Mouse (Mus musculus) brain, embryonic 14.5 days (tissue): Measurements from ENCODE around the gene Prr18. TPM values are rescaled to one million over a fixed set of nuclear protein-coding genes. Genes with fewer than 3 reads are reported as not detected.

Source experiments
- DNase-seq: peaks from one replicate; pipeline ENCODE4 v3.0.0-alpha.2; 2011; ENCODE audit warnings: low read depth
- CTCF ChIP-seq: fragments of 200-500 bp; IDR thresholded peaks from 2 replicates; pipeline ENCODE4 v1.5.1; 2012; ENCODE audit warnings: inconsistent platforms, mild to moderate bottlenecking, moderate library complexity, borderline replicate concordance; ENCODE audit not compliant: insufficient read depth, insufficient read length; ENCODE audit errors: extremely low read depth
- POLR2A ChIP-seq: fragments of 200-500 bp; IDR thresholded peaks from 2 replicates; pipeline ENCODE4 v1.6.1; 2012; ENCODE audit warnings: mild to moderate bottlenecking, inconsistent platforms, borderline replicate concordance; ENCODE audit not compliant: poor library complexity, insufficient read depth, insufficient read length, severe bottlenecking; ENCODE audit errors: extremely low read depth
- polyA plus RNA-seq: library from polyadenylated mRNA; depleted of rRNA; stranded (reverse); fragments of >200 nt; gene quantifications from 2 replicates; pipeline ENCODE4 v1.2.3, GENCODE M21; 2012; rRNA removed

The Prr18 gene
- polyA plus RNA-seq, 1 experiment, result 29.3 TPM

DNA sequence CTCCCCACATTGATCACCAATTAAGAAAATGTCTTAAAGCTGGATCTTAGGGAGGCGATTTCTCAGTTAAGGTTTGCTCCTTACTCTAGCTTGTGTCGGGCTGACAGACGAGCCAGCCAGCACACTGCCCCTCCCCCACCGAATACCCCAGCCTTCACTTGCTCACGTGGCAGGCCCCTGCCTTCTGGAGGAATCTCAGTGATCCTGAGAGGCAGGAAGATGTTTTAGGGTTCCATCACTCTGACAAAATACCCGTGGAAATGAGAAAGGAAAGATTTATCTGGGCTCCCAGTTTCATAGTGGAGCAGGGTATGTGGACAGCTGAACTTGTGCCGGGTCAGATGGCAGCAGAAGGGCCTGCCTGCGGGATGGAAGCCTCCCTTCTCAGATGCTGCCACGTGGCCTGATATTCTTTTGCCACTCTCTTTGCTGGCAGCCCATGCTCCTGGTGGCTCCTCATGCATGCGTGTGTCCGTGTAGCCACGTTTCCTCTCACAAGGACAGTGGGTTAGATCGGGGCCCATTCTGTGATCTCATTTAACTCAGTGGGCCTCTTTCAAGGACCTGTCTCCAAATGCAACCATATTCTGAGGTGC lies 33.5 kb downstream of the Prr18 start:
- no peak for TF ChIP-seq POLR2A
- no peak for TF ChIP-seq CTCF
- peak; percentile 85 for DNase-seq

DNA sequence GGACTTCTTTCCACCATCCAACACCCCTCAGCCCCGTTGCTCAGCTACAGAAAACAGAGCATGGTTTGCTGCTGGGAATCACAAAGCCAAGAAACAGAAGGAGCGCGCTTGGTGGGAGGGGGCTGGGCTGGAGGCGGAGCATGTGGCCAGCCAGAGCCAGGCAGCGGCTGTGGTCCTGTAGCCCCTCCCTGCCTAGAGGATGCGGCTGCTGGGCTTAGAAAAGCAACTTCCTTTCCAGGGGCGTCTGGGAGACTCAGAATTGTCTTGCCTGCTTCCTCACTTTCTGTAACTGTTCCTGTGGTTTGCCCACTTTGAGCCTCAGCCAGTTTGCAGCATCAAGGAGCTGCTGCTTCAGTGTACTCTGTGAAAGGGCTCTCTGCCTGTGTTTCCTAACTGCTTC lies 34.6 kb downstream of the Prr18 start:
- peak; percentile 98 for DNase-seq
- TF ChIP-seq CTCF, result no peak
- peak; percentile 60; the same call in 1 of the 2 replicates for TF ChIP-seq POLR2A

GRCm38 (mm10) chr17:8372286-8373046 lies 35.2 kb downstream of the Prr18 start:
- peak; percentile 95 for DNase-seq
- TF ChIP-seq CTCF (peak; percentile 85), POLR2A (no peak)

DNA sequence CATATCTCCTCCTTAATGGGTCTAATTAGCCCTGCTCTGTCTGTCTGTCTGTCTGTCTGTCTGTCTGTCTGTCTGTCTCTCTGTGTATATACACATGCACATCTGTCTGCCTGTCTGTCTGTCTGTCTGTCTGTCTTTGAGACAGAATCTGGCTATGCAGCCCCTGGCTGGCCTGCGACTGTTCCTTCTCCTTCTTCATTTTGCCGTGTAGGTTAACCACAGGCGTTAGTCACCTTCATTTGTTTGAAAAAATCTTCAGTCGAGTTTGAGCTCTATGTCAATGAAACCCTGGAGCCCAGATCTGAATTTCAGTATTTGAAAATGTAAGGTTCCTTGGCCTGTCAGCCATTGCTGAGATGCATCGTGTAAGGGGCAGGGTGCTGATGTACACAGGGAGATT lies 40.0 kb downstream of the Prr18 start:
- TF ChIP-seq CTCF (no peak), POLR2A (no peak)
- no peak for DNase-seq

GRCm38 (mm10) chr17:8385441-8385840 lies 48.2 kb downstream of the Prr18 start:
- no peak for TF ChIP-seq POLR2A
- TF ChIP-seq CTCF, result no peak
- no peak for DNase-seq

GRCm38 (mm10) chr17:8388463-8388862 lies 51.2 kb downstream of the Prr18 start:
- TF ChIP-seq POLR2A (no peak), CTCF (peak; percentile 83)
- peak; percentile 79 for DNase-seq

DNA sequence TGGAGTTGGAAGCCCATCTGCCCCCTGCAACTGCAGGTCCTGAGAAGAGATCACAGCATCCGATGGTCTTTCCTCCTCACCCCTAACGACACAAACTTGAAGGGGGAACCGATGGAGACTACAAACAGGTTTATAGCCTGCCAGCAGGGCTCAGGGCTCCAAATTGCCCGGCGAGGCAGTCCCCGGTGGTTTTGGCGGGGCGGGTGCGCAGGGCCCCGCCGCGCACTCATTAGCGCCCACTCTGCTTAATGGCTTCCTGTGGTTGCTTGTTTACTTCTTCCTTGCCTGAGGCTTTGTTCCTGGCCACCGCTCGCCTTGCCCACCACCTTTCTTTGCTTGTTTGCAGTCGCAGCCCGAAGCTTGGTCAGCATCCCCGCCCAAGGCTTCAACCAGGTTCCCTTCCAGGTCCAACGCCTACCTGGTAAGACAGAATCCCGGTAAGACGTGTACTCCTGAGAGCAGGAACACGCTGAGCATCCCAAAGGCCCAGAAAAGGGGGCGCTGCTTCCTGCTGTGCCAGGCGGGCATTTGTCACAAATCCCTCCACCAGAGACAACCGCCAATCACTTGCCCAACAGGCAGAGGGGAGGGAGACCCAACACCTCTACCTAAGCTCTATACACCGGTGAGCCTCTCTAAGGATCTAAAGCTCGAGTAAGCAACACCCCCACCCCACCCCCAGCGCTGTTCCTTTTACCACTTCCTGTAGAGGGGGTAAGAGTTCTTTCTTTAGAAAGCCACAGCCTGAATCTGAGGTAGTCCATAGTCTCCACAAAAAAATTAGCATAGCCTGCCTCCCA lies 51.9 kb downstream of the Prr18 start:
- DNase-seq, result peak; percentile 47
- no peak for TF ChIP-seq CTCF
- no peak for TF ChIP-seq POLR2A

DNA sequence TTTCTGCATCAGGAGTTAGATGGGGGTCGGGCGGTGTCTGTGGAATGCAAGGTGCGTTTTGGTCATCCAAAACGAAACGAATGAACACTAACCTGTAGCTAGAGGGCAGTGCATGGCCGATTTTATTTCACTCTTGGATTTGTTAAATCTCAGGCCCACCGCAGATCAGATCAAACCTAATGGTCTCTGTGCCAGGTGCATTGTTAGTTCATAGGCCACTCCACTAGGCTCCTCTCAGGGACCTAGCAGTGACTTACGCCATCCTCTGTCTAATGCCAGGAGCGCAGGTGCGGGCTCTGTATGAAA lies 52.5 kb downstream of the Prr18 start:
- DNase-seq, result no peak
- TF ChIP-seq POLR2A (no peak), CTCF (peak; percentile 7; the same call in 1 of the 2 replicates)

DNA sequence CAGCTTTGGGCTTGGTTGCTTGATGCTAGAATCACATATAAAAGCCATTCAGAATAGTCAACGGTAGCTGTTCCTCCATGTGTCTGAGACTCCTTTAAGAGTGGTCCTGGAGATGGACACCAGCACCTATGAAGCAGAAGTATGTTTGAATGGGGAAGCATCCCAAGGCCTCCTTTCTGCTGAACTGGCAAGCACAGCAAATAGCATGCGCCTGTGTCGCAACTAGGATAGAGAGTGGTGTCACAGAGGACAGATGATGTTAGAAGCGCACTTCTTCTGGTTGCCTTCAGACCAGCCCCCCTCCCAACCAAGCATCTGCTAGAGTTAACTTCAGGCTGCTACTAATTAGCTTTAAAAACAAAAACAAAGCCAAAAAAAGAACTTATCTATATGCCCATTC lies 53.2 kb downstream of the Prr18 start:
- no peak for TF ChIP-seq CTCF
- no peak for TF ChIP-seq POLR2A
- DNase-seq, result no peak

Other genes with a start within 250 kb of the Prr18 start
- 0.24 and 0.90 TPM in 2 replicates for gene Gm49673, start 189.7 kb upstream of the Prr18 start, polyA plus RNA-seq
- 14.4 and 16.0 TPM in 2 replicates for gene Rnaset2a, start 189.4 kb upstream of the Prr18 start, polyA plus RNA-seq
- gene Fgfr1op, start 172.0 kb upstream of the Prr18 start, polyA plus RNA-seq, result 14.1 and 14.6 TPM in 2 replicates
- gene Ccr6, start 101.4 kb upstream of the Prr18 start, polyA plus RNA-seq, result not detected in 2 replicates
- 141 and 162 TPM in 2 replicates for gene Mpc1, start 54.6 kb upstream of the Prr18 start, polyA plus RNA-seq
- gene Sft2d1, start 26.4 kb upstream of the Prr18 start, polyA plus RNA-seq, result 156 and 229 TPM in 2 replicates
- gene T2, start 18.5 kb downstream of the Prr18 start, polyA plus RNA-seq, result 0.81 and 1.4 TPM in 2 replicates
- 1.4 and 2.3 TPM in 2 replicates for gene T, start 97.0 kb downstream of the Prr18 start, polyA plus RNA-seq
- 33.0 and 33.4 TPM in 2 replicates for gene Pde10a, start 187.9 kb downstream of the Prr18 start, polyA plus RNA-seq
- not detected in 2 replicates for gene Gm17087, start 229.5 kb downstream of the Prr18 start, polyA plus RNA-seq